Mouse (Mus musculus): ENCODE measurements around the gene Vmn2r33. TPM values are rescaled to one million over a fixed set of nuclear protein-coding genes. Genes with fewer than 3 reads are reported as not detected.
"Not testable (repeated sequence)": the region's sequence is repeated elsewhere in the genome, so short reads cannot be mapped to it uniquely, and the experiment has no call there.

Gene Vmn2r33
- not detected in 2 replicates for polyA plus RNA-seq (2014; fragmentation: Nextera tagmentation; extraction: Ambion mirVana)

DNA sequence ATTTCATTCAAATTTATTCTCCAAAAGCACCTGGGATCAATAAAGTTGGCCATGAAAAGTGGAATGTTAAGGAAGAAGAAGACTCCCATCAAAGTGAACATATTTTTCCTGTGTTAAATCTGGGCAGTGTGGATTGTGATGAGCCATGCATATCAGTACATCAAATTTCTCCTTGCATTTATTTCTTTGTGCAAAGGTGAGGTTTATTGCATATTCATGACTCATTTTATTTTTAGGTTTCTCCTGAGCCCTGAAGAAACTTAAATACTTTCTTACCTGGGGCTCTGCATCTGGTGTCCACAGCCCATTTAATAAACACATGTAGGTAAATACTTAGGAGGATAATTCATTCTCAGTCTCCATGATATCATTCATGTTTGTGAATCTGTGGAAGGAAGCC lies at the start of gene Vmn2r33:
TSS of gene Vmn2r33 (minus strand) at position 101 of the 400 bp plus-strand sequence.
- not testable (repeated sequence) for H3K9me3 ChIP-seq (replicated peaks; ENCODE audit: control insufficient read depth, low read length); H3K36me3 ChIP-seq (replicated peaks; ENCODE audit: control insufficient read depth, insufficient read depth, low read depth, low read length); H3K4me2 ChIP-seq (ENCODE audit: low read depth, low read length); H3K9ac ChIP-seq (replicated peaks; ENCODE audit: low read length); H3K4me3 ChIP-seq (ENCODE audit: low read depth, low read length); H3K27me3 ChIP-seq (ENCODE audit: control insufficient read depth, insufficient read depth, low read length); H3K27ac ChIP-seq (replicated peaks; ENCODE audit: low read depth, low read length); DNase-seq (ENCODE audit: low spot score); H3K4me1 ChIP-seq (ENCODE audit: control insufficient read depth, insufficient read depth, low read length); ATAC-seq (replicated peaks; ENCODE audit: insufficient number of reproducible peaks, low FRiP score, low TSS enrichment, low read depth)

Other genes starting within 250 kb of the Vmn2r33 start
- not detected in 2 replicates for gene Vmn2r30, start 229.2 kb downstream of the Vmn2r33 start, polyA plus RNA-seq (2014; fragmentation: Nextera tagmentation; extraction: Ambion mirVana)
- not detected in 2 replicates for gene Gm45783, start 192.2 kb downstream of the Vmn2r33 start, polyA plus RNA-seq (2014; fragmentation: Nextera tagmentation; extraction: Ambion mirVana)
- gene Vmn2r31, start 167.1 kb downstream of the Vmn2r33 start, polyA plus RNA-seq (2014; fragmentation: Nextera tagmentation; extraction: Ambion mirVana) = not detected in 2 replicates
- not detected in 2 replicates for gene Vmn2r32, start 86.8 kb downstream of the Vmn2r33 start, polyA plus RNA-seq (2014; fragmentation: Nextera tagmentation; extraction: Ambion mirVana)
- not detected in 2 replicates for gene Vmn2r34, start 122.7 kb upstream of the Vmn2r33 start, polyA plus RNA-seq (2014; fragmentation: Nextera tagmentation; extraction: Ambion mirVana)